Mouse (Mus musculus): ENCODE measurements at regions not wholly inside any gene's neighbourhood (a gene's known extent, or its start where the extent isn't known, plus 50 kb on each side); places are given as distances from the start of the nearest gene placed in this dataset.

DNA sequence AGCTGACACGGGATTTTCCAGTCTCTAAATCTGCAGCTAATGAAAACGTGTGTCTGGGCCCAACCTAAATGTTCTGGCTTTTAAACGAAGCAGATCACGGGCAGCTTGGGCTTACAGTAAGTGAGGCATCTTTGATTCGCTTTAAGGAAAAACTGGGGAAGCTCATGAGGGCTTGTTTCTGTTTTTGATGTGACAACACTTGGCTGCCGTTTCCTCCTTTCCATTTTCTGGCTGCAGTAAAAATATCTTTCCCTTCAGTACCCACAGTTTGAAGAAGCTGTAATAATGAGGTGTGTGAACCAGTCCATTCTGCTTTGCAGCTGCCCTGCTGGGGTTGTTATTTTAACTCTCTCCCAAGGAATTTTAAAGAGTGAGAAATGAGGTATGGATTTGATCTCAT, 69.9 kb upstream of the Dkk2 start:
- no peak for DNase-seq (ENCODE audit: low read depth, low spot score)

DNA sequence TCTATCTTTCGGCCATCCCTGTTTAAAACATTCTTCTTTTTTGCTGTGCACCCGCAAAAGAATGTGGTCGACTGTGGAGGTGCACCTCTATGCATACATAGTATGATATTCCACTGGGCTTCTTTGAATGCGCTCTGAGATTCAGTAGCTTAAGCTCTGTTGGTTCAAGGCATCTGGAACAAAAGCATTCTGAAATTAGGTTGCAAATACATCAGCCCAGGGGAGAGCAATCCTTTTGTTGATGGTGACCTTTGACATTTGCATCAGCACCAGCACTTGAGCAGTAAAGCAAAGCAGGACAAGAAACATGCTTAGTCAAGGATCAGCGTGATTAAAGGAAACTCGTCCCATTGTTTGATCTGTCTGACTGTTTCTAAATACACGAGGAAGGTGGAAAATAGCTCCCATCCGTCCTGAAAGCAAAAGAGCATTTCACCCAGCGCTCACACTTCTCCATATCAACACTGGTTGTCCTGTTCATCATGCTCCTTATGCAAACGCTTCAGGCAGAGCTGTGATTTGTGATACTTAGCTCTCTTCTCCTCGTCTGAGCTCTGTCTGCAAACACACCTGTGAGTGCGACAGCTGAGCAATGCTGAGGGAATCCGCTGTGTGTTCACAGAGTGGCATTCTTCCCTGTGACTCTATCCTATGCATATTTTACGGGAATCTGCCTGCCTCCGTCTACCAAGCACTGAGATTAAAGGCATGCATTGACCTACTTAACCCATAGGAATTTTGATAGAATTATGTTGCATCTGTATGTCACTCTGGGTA, 67.4 kb upstream of the Dkk2 start:
- no peak for DNase-seq (ENCODE audit: low read depth, low spot score)

DNA sequence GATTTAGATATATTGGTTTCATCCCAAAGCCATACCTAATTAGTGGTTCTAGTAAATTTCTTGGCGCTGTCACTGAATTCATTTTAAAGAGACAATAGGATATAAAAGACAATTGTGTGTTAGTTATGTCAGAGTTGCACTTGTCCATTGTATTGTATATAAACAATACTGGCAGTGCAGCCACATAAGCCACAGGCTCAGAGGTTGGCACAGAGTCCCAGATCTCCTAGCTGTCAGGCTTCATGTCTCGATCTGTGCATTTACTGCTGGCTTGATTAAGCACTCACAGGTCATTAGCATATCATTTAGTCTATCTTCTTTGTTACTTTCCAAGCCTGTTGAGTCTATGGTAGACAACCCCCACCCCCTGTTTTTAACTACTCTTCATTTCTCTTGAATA, 66.6 kb upstream of the Dkk2 start:
- no peak for DNase-seq (ENCODE audit: low read depth, low spot score)

DNA sequence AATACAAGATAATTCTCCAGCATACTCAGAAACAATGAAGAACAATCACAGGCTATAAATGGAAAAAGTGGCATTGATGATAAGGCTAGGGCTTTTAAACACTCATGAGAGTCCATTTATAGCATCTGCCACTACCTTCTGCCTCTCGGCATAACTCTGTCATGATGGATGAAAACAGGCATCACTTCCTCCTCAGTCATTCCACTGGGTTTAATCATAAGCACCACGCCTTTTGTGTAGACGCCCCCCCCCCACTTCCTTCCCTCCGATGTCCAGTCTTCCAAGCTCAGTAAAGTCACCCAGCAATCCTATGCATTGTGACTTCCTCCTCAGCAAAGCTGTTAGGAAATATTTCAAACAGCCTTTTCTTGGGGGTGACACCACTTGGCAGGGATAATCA, 63.1 kb upstream of the Dkk2 start:
- DNase-seq (ENCODE audit: low read depth, low spot score) = no peak

DNA sequence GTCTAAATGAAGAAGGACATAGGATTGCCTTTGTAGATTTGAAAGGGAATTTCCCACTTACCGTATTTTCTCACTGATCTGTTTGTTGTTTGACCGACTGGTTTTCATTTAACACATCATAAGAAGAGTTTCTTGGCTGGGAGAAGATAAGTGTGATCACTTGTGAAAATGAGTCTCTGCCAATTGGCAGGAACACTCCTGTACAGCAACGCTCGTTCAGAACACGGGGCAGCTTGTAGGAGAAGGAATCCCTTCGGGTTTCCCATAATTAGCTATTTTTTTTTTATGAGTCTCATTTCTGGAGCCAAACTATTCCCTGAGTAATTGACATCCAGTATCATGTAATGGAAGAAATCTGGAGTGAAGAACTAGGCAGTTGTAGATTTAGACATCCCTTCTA, 61.8 kb upstream of the Dkk2 start:
- no peak for DNase-seq (ENCODE audit: low read depth, low spot score)

DNA sequence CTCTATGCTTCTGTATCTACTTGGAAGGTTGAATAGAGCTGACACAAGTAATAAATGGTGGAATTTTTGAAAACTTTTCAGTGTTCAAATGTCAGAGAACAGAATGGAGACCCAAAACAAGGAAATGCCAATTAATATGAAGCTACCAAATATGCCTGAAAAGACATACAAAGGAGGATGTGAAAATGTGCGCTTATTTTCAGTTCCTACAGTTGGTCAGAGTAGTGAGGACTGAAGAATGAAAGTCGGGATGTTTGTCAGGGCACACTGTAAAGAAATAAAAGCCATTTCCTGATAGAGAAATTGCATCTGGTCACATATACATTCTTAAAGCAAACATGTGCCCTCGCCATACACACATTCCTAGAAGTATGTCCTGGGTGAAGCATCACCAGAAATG, 56.0 kb upstream of the Dkk2 start:
- no peak for DNase-seq (ENCODE audit: low read depth, low spot score)

DNA sequence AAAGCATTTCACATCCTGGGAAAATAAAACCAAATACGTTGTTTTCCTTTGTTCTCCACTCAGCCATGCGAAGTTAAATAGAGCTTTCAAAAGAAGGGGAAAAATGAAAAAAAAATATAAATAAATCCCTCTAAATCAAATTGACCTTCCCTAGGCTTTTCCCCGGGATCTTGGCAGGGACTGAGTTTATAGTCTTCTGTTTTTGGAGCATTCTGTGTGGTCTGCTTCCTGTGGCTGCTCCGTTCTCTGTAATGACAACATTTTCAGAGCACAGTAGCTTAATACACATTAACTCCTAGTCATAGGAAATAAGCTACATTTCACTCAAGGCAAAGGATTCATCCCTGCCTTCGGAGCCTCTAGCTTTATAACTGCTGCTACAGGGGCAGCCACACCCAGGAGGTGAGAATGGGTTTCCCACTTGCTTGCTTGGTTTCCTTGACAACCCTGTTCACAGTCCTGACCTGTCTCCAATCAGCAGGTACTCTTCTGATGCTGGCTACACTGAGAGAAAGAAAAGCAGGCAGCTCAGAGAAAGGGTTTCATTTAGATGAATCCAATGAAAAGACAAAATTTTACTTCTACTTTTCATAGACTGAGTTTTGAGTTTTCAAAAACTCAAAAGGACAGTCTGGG, 51.9 kb upstream of the Dkk2 start:
- DNase-seq (ENCODE audit: low read depth, low spot score) = no peak

DNA sequence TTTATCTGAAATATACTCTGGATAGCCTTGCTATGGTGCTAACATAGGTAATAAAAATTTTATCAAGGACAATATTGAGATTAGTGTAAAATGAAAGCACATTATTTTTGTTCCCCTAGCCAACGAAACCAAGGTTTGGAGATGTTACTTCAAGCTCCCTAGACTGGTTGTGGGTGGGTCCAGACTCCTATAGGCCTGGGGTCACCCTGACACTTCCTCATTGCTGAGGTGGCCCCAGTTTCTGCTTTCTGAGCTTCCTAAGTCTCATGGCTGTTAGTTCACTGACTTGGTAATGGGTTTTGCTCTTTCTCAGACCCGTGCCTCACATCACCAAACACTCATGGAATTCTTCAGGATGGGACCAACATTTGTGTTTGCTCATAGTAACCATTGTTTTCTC, 49.9 kb upstream of the Dkk2 start:
- DNase-seq (ENCODE audit: low read depth, low spot score) = no peak

Measured in retina, adult 2 months (tissue).